Mouse (Mus musculus) CH12.LX (cell line): ENCODE results near the gene Prpf3.

Source experiments
- HCFC1 ChIP-seq: IDR thresholded peaks from 2 replicates; pipeline ENCODE4 v1.6.1; 2012; ENCODE audit warnings: low read depth, mild to moderate bottlenecking, inconsistent platforms, low read length, improper control_type of control experiment
- POLR2A ChIP-seq: IDR thresholded peaks from 2 replicates; pipeline ENCODE4 v1.6.1; 2011; ENCODE audit warnings: low read depth, mild to moderate bottlenecking, improper control_type of control experiment, low read length

DNA sequence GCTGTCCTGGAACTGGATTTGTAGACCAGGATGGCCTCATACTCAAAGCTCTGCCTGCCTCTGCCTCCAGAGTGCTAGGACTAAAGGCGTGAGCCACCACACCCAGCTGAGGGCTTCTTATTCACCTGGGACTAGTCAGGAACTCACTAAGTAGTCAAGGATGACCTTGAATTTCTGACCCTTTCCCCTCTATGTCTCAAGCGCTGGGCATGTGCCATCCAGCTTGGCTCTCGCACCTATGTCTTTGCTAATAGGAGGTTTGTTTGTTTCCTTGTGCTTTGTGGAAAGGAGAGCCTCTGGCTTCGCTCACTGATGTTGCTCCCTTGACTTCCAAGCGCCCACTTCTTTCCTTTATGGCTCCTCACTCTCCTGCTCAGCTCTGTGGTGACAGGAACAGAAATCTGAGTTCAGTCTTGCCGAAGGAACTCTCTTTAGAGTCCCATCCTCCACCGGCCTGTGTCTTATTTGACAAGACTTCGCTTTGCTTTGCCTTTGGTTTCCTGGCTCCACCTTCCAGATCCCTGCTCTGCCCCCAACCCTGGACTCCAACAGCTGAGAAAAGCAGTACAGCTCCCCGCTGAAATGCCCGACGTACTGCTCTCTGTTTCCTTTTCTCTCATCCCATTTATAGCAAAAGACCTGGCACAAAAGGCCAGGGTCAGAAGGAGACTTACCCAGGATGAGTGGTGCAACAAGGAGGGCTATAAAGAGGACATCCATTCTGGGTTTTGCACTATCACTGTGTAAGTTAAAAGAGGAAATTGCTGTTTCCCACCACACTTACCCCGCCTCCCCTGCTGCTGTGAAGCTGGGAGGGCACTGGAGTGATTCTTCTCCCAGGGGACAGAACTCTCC, 35.8 kb upstream of the Prpf3 start, which contains the start of gene BC028528:
- TF ChIP-seq POLR2A = peak; percentile 59
- TF ChIP-seq HCFC1 = no peak
